Mouse (Mus musculus): ENCODE measurements around the gene Gm10147. TPM values are rescaled to one million over a fixed set of nuclear protein-coding genes. Genes with fewer than 3 reads are reported as not detected.
"Not testable (repeated sequence)": the region's sequence is repeated elsewhere in the genome, so short reads cannot be mapped to it uniquely, and the experiment has no call there.

Gm10147 gene
- polyA plus RNA-seq (2014; fragmentation: Nextera tagmentation; extraction: Ambion mirVana): not detected in 2 replicates

GRCm38 (mm10) chrX:28607742-28608141 is at the start of gene Gm10147:
Gene Gm10147, minus strand, starts transcription at chrX:28607842.
- H3K4me3 ChIP-seq (ENCODE audit: low read depth, low read length); ATAC-seq (ENCODE audit: low FRiP score); H3K9me3 ChIP-seq (ENCODE audit: control insufficient read depth, low read length); H3K27ac ChIP-seq (ENCODE audit: low read depth, low read length); H3K4me1 ChIP-seq (replicated peaks; ENCODE audit: control insufficient read depth, insufficient read depth, low read length); H3K36me3 ChIP-seq (ENCODE audit: control insufficient read depth, insufficient read depth, low read length); H3K9ac ChIP-seq (ENCODE audit: low read depth, low read length); DNase-seq (ENCODE audit: low spot score); H3K27me3 ChIP-seq (ENCODE audit: control insufficient read depth, insufficient read depth, low read length); H3K4me2 ChIP-seq (replicated peaks; ENCODE audit: low read depth, low read length): not testable (repeated sequence)
- no CpG with 5 or more reads among the region's 7 CpGs for WGBS
